Comparison of ENCODE assay signal across 29 mouse cellular contexts in genomic region chr12:9589561-9590134, GRCm38 (mm10). TPM values are rescaled to one million over a fixed set of nuclear protein-coding genes. Genes with fewer than 3 reads are reported as not detected.
A peak's percentile ranks its signal among the peaks of the same experiment; 100 is the strongest.
DNase-seq lines count a peak whose midpoint lies in the region; ATAC-seq and TF ChIP-seq lines count a peak whose summit lies in the region.
"Had no signal": no experiment of that assay in that cellular context is flagged by ENCODE, and none has a peak within 500 bp of the region (broad histone marks: within the 10 kb centered on the region; RNA-seq: fewer than 3 reads in every experiment).

No protein-coding gene starts in this region.

- no peaks in the 10 kb centered on the region for H3K79me3 ChIP-seq in C2C12 (ENCODE audit: low read depth)

- H3ac ChIP-seq in C2C12 (ENCODE audit: control insufficient read depth, insufficient read length, low read depth) (no peak overlapping the region), myocyte (ENCODE audit: control insufficient read depth, insufficient read length) (no peak overlapping the region)

- H3K4me1 ChIP-seq in heart, adult 2 months (ENCODE audit: control insufficient read depth, insufficient read depth, low read length): no peaks in the 10 kb centered on the region
- peaks cover 5% of the 10 kb centered on the region; the same call in 1 of the 2 replicates for H3K4me1 ChIP-seq in midbrain, embryonic 14.5 days (ENCODE audit: control insufficient read depth, insufficient read depth, low read length)
- no peaks in the 10 kb centered on the region for H3K4me1 ChIP-seq in midbrain, embryonic 16.5 days (ENCODE audit: control insufficient read depth, insufficient read depth, low read length)
- H3K4me1 ChIP-seq in forebrain, embryonic 13.5 days: peaks cover 3% of the 10 kb centered on the region; the same call in 1 of the 2 replicates
- H3K4me1 ChIP-seq: liver, embryonic 12.5 days had no signal

- ATAC-seq in midbrain, embryonic 14.5 days (ENCODE audit: low FRiP score, low TSS enrichment): no peak
- no peak for ATAC-seq in midbrain, embryonic 16.5 days
- no peak for ATAC-seq in forebrain, embryonic 13.5 days
- ATAC-seq: activated CD4-positive, CD25-positive, alpha-beta regulatory T cell, adult 4 months; CD4-positive, CD25-positive, alpha-beta regulatory T cell, adult 4 months; forebrain, postnatal 0 days; liver, embryonic 12.5 days; liver, postnatal 0 days had no signal

- 70% methylated on average over 7 of the region's 7 CpGs for WGBS in heart, adult 2 months
- WGBS in midbrain, embryonic 14.5 days: 77% methylated on average over 7 of the region's 7 CpGs
- WGBS in midbrain, embryonic 16.5 days: 78% methylated on average over 7 of the region's 7 CpGs
- WGBS in forebrain, embryonic 13.5 days: 82% methylated on average over 7 of the region's 7 CpGs

- H3K9ac ChIP-seq in heart, adult 2 months (ENCODE audit: low read depth, low read length): no peak overlapping the region
- H3K9ac ChIP-seq in midbrain, embryonic 14.5 days (replicated peaks; ENCODE audit: low read length): no peak overlapping the region
- no peak overlapping the region for H3K9ac ChIP-seq in midbrain, embryonic 16.5 days (ENCODE audit: low read depth, low read length)
- H3K9ac ChIP-seq in forebrain, embryonic 13.5 days: no peak overlapping the region
- H3K9ac ChIP-seq: forebrain, postnatal 0 days; kidney, embryonic 15.5 days; limb, embryonic 13.5 days; liver, embryonic 12.5 days; liver, postnatal 0 days; midbrain, embryonic 12.5 days had no signal

- intact Hi-C loops in heart, adult 2 months (cut with DNase I): no loop called here

- H3K79me2 ChIP-seq in heart, adult 2 months (replicated peaks; ENCODE audit: control insufficient read depth, insufficient read depth, low read length): no peaks in the 10 kb centered on the region
- no peaks in the 10 kb centered on the region for H3K79me2 ChIP-seq in C2C12 (ENCODE audit: control insufficient read depth, insufficient read depth)
- H3K79me2 ChIP-seq in myocyte (ENCODE audit: control insufficient read depth, insufficient read depth): no peaks in the 10 kb centered on the region

- peak; percentile 25 for DNase-seq in heart, adult 11 months
- DNase-seq in heart, adult 2 months: no peak
- DNase-seq in midbrain, embryonic 14.5 days: peak; percentile 23
- DNase-seq: adrenal gland, adult 2 months; cerebellum, adult 8-10 months; cerebellum, postnatal 36 days; forebrain, postnatal 0 days; heart, postnatal 14 days; kidney, adult 18-20 months; kidney, postnatal 25 days; liver, postnatal 0 days; lung, postnatal 36 days; right cerebral cortex, postnatal 25 days; spleen, adult 18-20 months; thymus, adult 18-20 months; thymus, postnatal 25 days had no signal

- H3K36me3 ChIP-seq in heart, adult 2 months (ENCODE audit: control insufficient read depth, insufficient read depth, low read length): no peaks in the 10 kb centered on the region
- H3K36me3 ChIP-seq in midbrain, embryonic 14.5 days (ENCODE audit: control insufficient read depth, insufficient read depth, low read length): no peaks in the 10 kb centered on the region
- H3K36me3 ChIP-seq in midbrain, embryonic 16.5 days (ENCODE audit: control insufficient read depth, insufficient read depth, low read length): no peaks in the 10 kb centered on the region
- H3K36me3 ChIP-seq in C2C12 (ENCODE audit: control insufficient read depth, insufficient read depth): no peaks in the 10 kb centered on the region
- no peaks in the 10 kb centered on the region for H3K36me3 ChIP-seq in myocyte (ENCODE audit: control insufficient read depth, insufficient read depth)
- no peaks in the 10 kb centered on the region for H3K36me3 ChIP-seq in forebrain, embryonic 13.5 days (ENCODE audit: poor library complexity, severe bottlenecking)
- H3K36me3 ChIP-seq: forebrain, embryonic 10.5 days; hindbrain, embryonic 10.5 days; kidney, embryonic 15.5 days; limb, embryonic 13.5 days; liver, embryonic 12.5 days; midbrain, embryonic 12.5 days had no signal

- no peak overlapping the region for H3K27ac ChIP-seq in heart, adult 2 months
- no peak overlapping the region for H3K27ac ChIP-seq in midbrain, embryonic 14.5 days (replicated peaks; ENCODE audit: low read depth, low read length)
- H3K27ac ChIP-seq in midbrain, embryonic 16.5 days (ENCODE audit: low read length): no peak overlapping the region
- H3K27ac ChIP-seq in forebrain, embryonic 13.5 days: no peak overlapping the region
- H3K27ac ChIP-seq: forebrain, embryonic 10.5 days; hindbrain, embryonic 10.5 days; kidney, embryonic 15.5 days; limb, embryonic 13.5 days; liver, embryonic 12.5 days; midbrain, embryonic 12.5 days had no signal

- no peaks in the 10 kb centered on the region for H3K9me3 ChIP-seq in midbrain, embryonic 14.5 days (ENCODE audit: control insufficient read depth, low read length)
- H3K9me3 ChIP-seq in midbrain, embryonic 16.5 days (replicated peaks; ENCODE audit: control insufficient read depth, low read length, poor library complexity, severe bottlenecking): no peaks in the 10 kb centered on the region
- H3K9me3 ChIP-seq in forebrain, embryonic 13.5 days (replicated peaks): no peaks in the 10 kb centered on the region
- H3K9me3 ChIP-seq: forebrain, embryonic 10.5 days; hindbrain, embryonic 10.5 days; kidney, embryonic 15.5 days; limb, embryonic 13.5 days; liver, embryonic 12.5 days; midbrain, embryonic 12.5 days had no signal

- no peak overlapping the region for H3K4me2 ChIP-seq in midbrain, embryonic 14.5 days (ENCODE audit: low read length)
- no peak overlapping the region for H3K4me2 ChIP-seq in midbrain, embryonic 16.5 days (ENCODE audit: low read length)
- peak overlapping the region; percentile 31 for H3K4me2 ChIP-seq in myocyte (ENCODE audit: low read depth)
- H3K4me2 ChIP-seq in forebrain, embryonic 13.5 days: no peak overlapping the region
- H3K4me2 ChIP-seq: kidney, embryonic 15.5 days; limb, embryonic 13.5 days; liver, embryonic 12.5 days; midbrain, embryonic 12.5 days had no signal

- no peak overlapping the region for H3K4me3 ChIP-seq in heart, adult 2 months
- H3K4me3 ChIP-seq in midbrain, embryonic 14.5 days (replicated peaks; ENCODE audit: low read depth, low read length): no peak overlapping the region
- no peak overlapping the region for H3K4me3 ChIP-seq in midbrain, embryonic 16.5 days (ENCODE audit: low read depth, low read length)
- no peak overlapping the region for H3K4me3 ChIP-seq in C2C12 (ENCODE audit: insufficient read depth, poor library complexity, severe bottlenecking)
- H3K4me3 ChIP-seq in myocyte: no peak overlapping the region
- no peak overlapping the region for H3K4me3 ChIP-seq in forebrain, embryonic 13.5 days
- H3K4me3 ChIP-seq: forebrain, embryonic 10.5 days; hindbrain, embryonic 10.5 days; kidney, embryonic 15.5 days; limb, embryonic 13.5 days; liver, embryonic 12.5 days; midbrain, embryonic 12.5 days had no signal

- no peaks in the 10 kb centered on the region for H3K27me3 ChIP-seq in heart, adult 2 months (ENCODE audit: control insufficient read depth, insufficient read depth, low read length)
- no peaks in the 10 kb centered on the region for H3K27me3 ChIP-seq in midbrain, embryonic 14.5 days (ENCODE audit: control insufficient read depth, insufficient read depth, low read length)
- H3K27me3 ChIP-seq in midbrain, embryonic 16.5 days (ENCODE audit: control insufficient read depth, insufficient read depth, low read depth, low read length): no peaks in the 10 kb centered on the region
- no peaks in the 10 kb centered on the region for H3K27me3 ChIP-seq in C2C12 (ENCODE audit: control insufficient read depth, insufficient read depth, insufficient read length)
- no peaks in the 10 kb centered on the region for H3K27me3 ChIP-seq in myocyte (ENCODE audit: control insufficient read depth, insufficient read depth, insufficient read length)
- peaks cover under 1% of the 10 kb centered on the region; the same call in 1 of the 2 replicates for H3K27me3 ChIP-seq in forebrain, embryonic 13.5 days

- TF ChIP-seq CTCF in heart, adult 2 months (IDR thresholded peaks at IDR 0.05): no peak
- no peak for TF ChIP-seq CTCF in C2C12 (IDR thresholded peaks at IDR 0.05; ENCODE audit: control insufficient read depth, insufficient read depth, insufficient read length)

- TF ChIP-seq EP300 in heart, adult 2 months (IDR thresholded peaks at IDR 0.05; ENCODE audit: insufficient read depth, low read depth, low read length): no peak

- TF ChIP-seq POLR2A in heart, adult 2 months (IDR thresholded peaks at IDR 0.05; ENCODE audit: insufficient read depth, low read depth, low read length): no peak
- no peak for TF ChIP-seq POLR2A in myocyte (IDR thresholded peaks at IDR 0.05; ENCODE audit: insufficient read length, low read depth)

TF ChIP-seq in C2C12, 6 proteins besides CTCF, POLR2A, EP300 and RAD21:
- TF ChIP-seq CEBPB (IDR thresholded peaks at IDR 0.05; ENCODE audit: low read depth) (no peak), MAX (IDR thresholded peaks at IDR 0.05) (no peak), USF1 (IDR thresholded peaks at IDR 0.05; ENCODE audit: low read depth) (peak; percentile 21), MYOD1 (IDR thresholded peaks at IDR 0.05; ENCODE audit: control insufficient read depth, insufficient read length, low read depth) (no peak), FOSL1 (IDR thresholded peaks at IDR 0.05; ENCODE audit: insufficient read depth, low read length, poor library complexity, severe bottlenecking) (no peak)

TF ChIP-seq in myocyte, 11 proteins besides CTCF, POLR2A, EP300 and RAD21:
- peak in 1 of 3 experiments; percentile 38 for TF ChIP-seq MYOG (IDR thresholded peaks at IDR 0.05; ENCODE audit: control insufficient read depth in 1 of 3, insufficient read depth in 1 of 3, insufficient read length in 2 of 3, low read depth in 2 of 3)
- TF ChIP-seq CEBPB (IDR thresholded peaks at IDR 0.05; ENCODE audit: insufficient read depth, poor library complexity, severe bottlenecking): no peak
- TF ChIP-seq E2F4 (IDR thresholded peaks at IDR 0.05; ENCODE audit: insufficient read depth): no peak
- peak in 1 of 3 experiments; percentile 15 for TF ChIP-seq MYOD1 (IDR thresholded peaks at IDR 0.05; ENCODE audit: control insufficient read depth in 1 of 3, insufficient read length in 2 of 3, low read depth in 2 of 3)
- no peak for TF ChIP-seq TCF12 (IDR thresholded peaks at IDR 0.05; ENCODE audit: insufficient read depth, poor library complexity, severe bottlenecking)

RNA-seq across cellular contexts. Expression of gene Osr1, which starts 19.7 kb away (rescaled TPM):
- total RNA-seq in heart, adult 2 months (2021): 1 to 10 TPM; 3.7 to 4.0 TPM
- 6.4 and 15.2 TPM in 2 replicates for polyA plus RNA-seq in heart, adult 2 months (2012; rRNA removed)
- 0.42 and 8.2 TPM in 2 replicates for polyA plus RNA-seq in midbrain, embryonic 14.5 days (2014; fragmentation: Nextera tagmentation; extraction: Ambion mirVana)
- polyA plus RNA-seq in midbrain, embryonic 16.5 days (2015; fragmentation: Nextera tagmentation; extraction: Ambion mirVana): 5.8 and 7.8 TPM in 2 replicates
- polyA plus RNA-seq in C2C12 (2012; fragmentation: generic; extraction: Trizol): 2.2 TPM
- polyA plus RNA-seq in myocyte (2012; fragmentation: generic; extraction: Trizol): 3.0 TPM
- 3.6 and 3.8 TPM in 2 replicates for polyA plus RNA-seq in forebrain, embryonic 13.5 days (2015; fragmentation: Nextera tagmentation; extraction: Ambion mirVana)
- total RNA-seq: megakaryocyte, adult 5-6 weeks had no signal
- polyA plus RNA-seq: activated CD4-positive, CD25-positive, alpha-beta regulatory T cell, adult 4 months; CD4-positive, CD25-positive, alpha-beta regulatory T cell, adult 4 months had no signal

Comparison
In these comparisons a context has a peak if more than half of its experiments do, and no peak if none do; other contexts are left out.
1. DNase-seq: peak in heart, adult 11 months (single experiment) and midbrain, embryonic 14.5 days (single experiment); none in heart, adult 2 months (0 of 2).